Mouse (Mus musculus) CD4-positive, CD25-positive, alpha-beta regulatory T cell, adult 2 months (primary cell): ENCODE data around the gene Prkcz.

Experiments
- DNase-seq: peaks from one replicate; pipeline ENCODE4 v3.0.0-alpha.2; 2012; ENCODE audit warnings: low read depth, low spot score

The Prkcz gene

GRCm38 (mm10) chr4:155315031-155315430 lies 46.1 kb downstream of the Prkcz start:
- DNase-seq, result no peak

- DNase-seq, result no peak
Measured at GRCm38 (mm10) chr4:155308679-155309078, 52.5 kb downstream of the Prkcz start.

- peak; percentile 81 for DNase-seq
Measured at GRCm38 (mm10) chr4:155308068-155308467, 53.1 kb downstream of the Prkcz start.

GRCm38 (mm10) chr4:155307591-155307990 lies 53.6 kb downstream of the Prkcz start:
- DNase-seq, result no peak

GRCm38 (mm10) chr4:155306356-155307242 lies 54.6 kb downstream of the Prkcz start:
- DNase-seq, result peak; percentile 62

- DNase-seq, result no peak
Measured at GRCm38 (mm10) chr4:155305531-155306031, 55.6 kb downstream of the Prkcz start.

- no peak for DNase-seq
Measured at GRCm38 (mm10) chr4:155304508-155305096, 56.6 kb downstream of the Prkcz start.

GRCm38 (mm10) chr4:155301965-155302364 lies 59.2 kb downstream of the Prkcz start:
- DNase-seq, result no peak

GRCm38 (mm10) chr4:155301098-155301447 lies 60.1 kb downstream of the Prkcz start:
- no peak for DNase-seq

GRCm38 (mm10) chr4:155300421-155301097 lies 60.6 kb downstream of the Prkcz start:
- DNase-seq, result no peak

GRCm38 (mm10) chr4:155298826-155299225 lies 62.3 kb downstream of the Prkcz start:
- DNase-seq, result no peak

- DNase-seq, result peak; percentile 47
Measured at GRCm38 (mm10) chr4:155297057-155297456, 64.1 kb downstream of the Prkcz start.

- no peak for DNase-seq
Measured at GRCm38 (mm10) chr4:155295996-155296395, 65.2 kb downstream of the Prkcz start.

GRCm38 (mm10) chr4:155295026-155295590 lies 66.1 kb downstream of the Prkcz start:
- no peak for DNase-seq

GRCm38 (mm10) chr4:155294381-155294780 lies 66.8 kb downstream of the Prkcz start:
- no peak for DNase-seq

GRCm38 (mm10) chr4:155292863-155293262 lies 68.3 kb downstream of the Prkcz start:
- no peak for DNase-seq

- DNase-seq, result no peak
Measured at GRCm38 (mm10) chr4:155290045-155290444, 71.1 kb downstream of the Prkcz start.

GRCm38 (mm10) chr4:155288586-155288985 lies 72.6 kb downstream of the Prkcz start:
- peak; percentile 33 for DNase-seq

GRCm38 (mm10) chr4:155287713-155288112 lies 73.4 kb downstream of the Prkcz start:
- DNase-seq, result no peak

GRCm38 (mm10) chr4:155286090-155286489 lies 75.1 kb downstream of the Prkcz start:
- no peak for DNase-seq

- DNase-seq, result no peak
Measured at GRCm38 (mm10) chr4:155284521-155285379, 76.4 kb downstream of the Prkcz start.
